Mouse (Mus musculus) heart, adult 8-10 months (tissue): Measurements from ENCODE around the gene Prdm8. TPM values are rescaled to one million over a fixed set of nuclear protein-coding genes. Genes with fewer than 3 reads are reported as not detected.

ENCODE experiments used
- DNase-seq: peaks from one replicate; pipeline ENCODE4 v3.0.0; 2022; ENCODE audit warnings: low spot score
- total RNA-seq, 4 experiments: library from RNA; stranded (reverse); gene quantifications; 2 replicates each; pipeline ENCODE4 v1.2.4; 2022

The Prdm8 gene
- total RNA-seq = under 1 TPM; 0.09 to 0.22 (median 0.15) TPM

- peak; percentile 51 for DNase-seq
These were observed at the start of gene Prdm8 for GRCm38 (mm10) chr5:98167180-98167824. TSS of gene Prdm8 (plus strand) at chr5:98167198.

GRCm38 (mm10) chr5:98127074-98127473, 39.9 kb upstream of the Prdm8 start:
- no peak for DNase-seq

- no peak for DNase-seq
These were observed 28.3 kb upstream of the Prdm8 start for GRCm38 (mm10) chr5:98138545-98139296.

- DNase-seq = no peak
These were observed 27.7 kb upstream of the Prdm8 start for GRCm38 (mm10) chr5:98139297-98139660.

- no peak for DNase-seq
These were observed 20.1 kb upstream of the Prdm8 start for GRCm38 (mm10) chr5:98146895-98147294.

- DNase-seq = no peak
These were observed 882 bp upstream of the Prdm8 start for GRCm38 (mm10) chr5:98166116-98166515.

- DNase-seq = no peak
These were observed 1.6 kb downstream of the Prdm8 start for GRCm38 (mm10) chr5:98168356-98169285.

GRCm38 (mm10) chr5:98169376-98170351, 2.7 kb downstream of the Prdm8 start:
- DNase-seq = no peak

GRCm38 (mm10) chr5:98171651-98172230, 4.7 kb downstream of the Prdm8 start:
- no peak for DNase-seq

GRCm38 (mm10) chr5:98172502-98173181, 5.6 kb downstream of the Prdm8 start:
- DNase-seq = no peak

- DNase-seq = no peak
These were observed 6.7 kb downstream of the Prdm8 start for GRCm38 (mm10) chr5:98173694-98174093.

GRCm38 (mm10) chr5:98179606-98180005, 12.6 kb downstream of the Prdm8 start:
- no peak for DNase-seq

- DNase-seq = no peak
These were observed 13.5 kb downstream of the Prdm8 start for GRCm38 (mm10) chr5:98180461-98180887.

- DNase-seq = no peak
These were observed 14.1 kb downstream of the Prdm8 start for GRCm38 (mm10) chr5:98180888-98181635.

GRCm38 (mm10) chr5:98181686-98182602, 14.9 kb downstream of the Prdm8 start:
- no peak for DNase-seq

- DNase-seq = no peak
These were observed 15.6 kb downstream of the Prdm8 start for GRCm38 (mm10) chr5:98182603-98182920.

- DNase-seq = no peak
These were observed 16.1 kb downstream of the Prdm8 start for GRCm38 (mm10) chr5:98183031-98183595.
